Mouse (Mus musculus) thymus, postnatal 14 days (tissue): Measurements from ENCODE around the gene Hc.

Experiments
- DNase-seq: peaks from one replicate; pipeline ENCODE4 v3.0.0; 2021

Hc gene

DNA sequence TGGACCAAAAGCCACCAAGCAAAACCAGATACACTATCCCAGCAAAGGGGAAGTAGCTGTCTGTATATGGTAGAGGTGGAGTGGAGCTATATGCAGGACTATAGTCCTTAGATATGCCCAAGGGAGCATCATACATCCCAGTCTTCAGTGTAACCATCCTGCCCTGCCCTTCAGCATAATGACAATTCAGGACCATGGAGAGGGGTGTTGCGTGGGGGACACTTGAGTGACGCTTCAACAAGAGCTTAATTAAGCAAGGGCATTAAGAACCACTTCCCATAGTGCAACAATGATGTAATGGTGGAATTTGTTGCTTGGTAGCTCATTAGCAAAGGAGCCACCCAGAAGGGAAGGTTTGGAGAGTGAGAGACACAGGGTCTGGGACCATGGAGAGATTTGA lies 112.6 kb downstream of the Hc start:
- DNase-seq = no peak

DNA sequence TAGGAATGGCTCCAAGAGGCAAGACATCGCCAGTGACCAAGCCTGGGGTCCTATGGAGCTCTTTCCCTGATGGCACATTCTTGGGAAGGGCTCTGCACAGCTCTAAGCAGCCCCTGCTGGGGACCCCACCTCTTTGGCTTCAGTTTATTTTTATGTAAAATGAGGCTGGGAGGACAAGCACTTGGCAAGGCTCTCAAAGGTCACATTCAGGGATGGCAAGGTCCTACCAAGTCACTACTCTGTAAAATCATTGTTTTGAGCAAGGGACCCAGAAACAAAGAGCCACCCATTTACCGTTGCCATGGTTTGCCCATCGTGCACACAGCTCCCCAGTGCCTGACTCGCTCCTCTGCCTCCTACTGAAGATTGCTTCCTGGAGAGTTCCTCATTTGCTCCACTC lies 115.2 kb downstream of the Hc start:
- no peak for DNase-seq

- no peak for DNase-seq
These were observed 115.7 kb downstream of the Hc start for GRCm38 (mm10) chr2:34945580-34945979.

DNA sequence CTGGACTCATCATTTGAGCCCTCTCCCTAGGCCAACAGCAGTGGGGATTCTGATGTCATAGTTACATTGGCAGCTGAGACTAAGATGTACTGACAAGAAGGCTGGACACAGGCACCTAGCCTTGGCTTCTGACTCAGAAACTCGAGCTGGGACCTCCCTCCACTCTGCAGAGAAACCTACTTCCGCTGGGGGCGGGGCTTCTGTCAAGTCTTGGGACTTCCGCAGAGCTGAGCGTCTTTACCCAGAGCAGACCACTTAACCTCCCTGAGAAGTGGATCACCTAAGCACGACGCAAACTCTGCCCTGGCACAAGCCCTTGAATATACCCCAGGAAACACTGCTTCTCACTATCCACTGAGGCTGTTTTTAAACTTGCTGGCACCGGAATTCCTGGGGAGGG lies 116.5 kb downstream of the Hc start:
- DNase-seq = peak; percentile 95

GRCm38 (mm10) chr2:34943556-34944120 lies 117.6 kb downstream of the Hc start:
- DNase-seq = no peak

GRCm38 (mm10) chr2:34941061-34941675 lies 120.1 kb downstream of the Hc start:
- DNase-seq = no peak

DNA sequence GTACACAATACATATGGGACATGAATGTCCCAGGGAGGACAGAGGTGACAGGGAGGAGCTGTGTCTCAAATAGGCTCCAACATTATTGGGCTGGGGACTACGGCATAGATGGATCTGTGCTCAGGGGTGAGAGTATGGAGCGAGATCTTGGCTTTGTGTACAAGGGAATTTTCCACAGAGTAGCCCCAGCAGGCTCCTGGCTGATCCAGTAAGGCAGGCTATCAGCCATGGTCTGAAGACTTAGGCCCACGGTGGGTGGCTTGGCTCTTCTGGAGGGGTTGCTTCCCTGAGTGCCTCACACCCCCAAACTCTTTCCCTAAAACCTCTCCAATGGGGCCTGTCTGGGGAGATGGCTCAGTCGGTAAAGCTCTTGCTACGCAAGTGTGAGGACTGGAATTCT lies 121.0 kb downstream of the Hc start:
- no peak for DNase-seq

DNA sequence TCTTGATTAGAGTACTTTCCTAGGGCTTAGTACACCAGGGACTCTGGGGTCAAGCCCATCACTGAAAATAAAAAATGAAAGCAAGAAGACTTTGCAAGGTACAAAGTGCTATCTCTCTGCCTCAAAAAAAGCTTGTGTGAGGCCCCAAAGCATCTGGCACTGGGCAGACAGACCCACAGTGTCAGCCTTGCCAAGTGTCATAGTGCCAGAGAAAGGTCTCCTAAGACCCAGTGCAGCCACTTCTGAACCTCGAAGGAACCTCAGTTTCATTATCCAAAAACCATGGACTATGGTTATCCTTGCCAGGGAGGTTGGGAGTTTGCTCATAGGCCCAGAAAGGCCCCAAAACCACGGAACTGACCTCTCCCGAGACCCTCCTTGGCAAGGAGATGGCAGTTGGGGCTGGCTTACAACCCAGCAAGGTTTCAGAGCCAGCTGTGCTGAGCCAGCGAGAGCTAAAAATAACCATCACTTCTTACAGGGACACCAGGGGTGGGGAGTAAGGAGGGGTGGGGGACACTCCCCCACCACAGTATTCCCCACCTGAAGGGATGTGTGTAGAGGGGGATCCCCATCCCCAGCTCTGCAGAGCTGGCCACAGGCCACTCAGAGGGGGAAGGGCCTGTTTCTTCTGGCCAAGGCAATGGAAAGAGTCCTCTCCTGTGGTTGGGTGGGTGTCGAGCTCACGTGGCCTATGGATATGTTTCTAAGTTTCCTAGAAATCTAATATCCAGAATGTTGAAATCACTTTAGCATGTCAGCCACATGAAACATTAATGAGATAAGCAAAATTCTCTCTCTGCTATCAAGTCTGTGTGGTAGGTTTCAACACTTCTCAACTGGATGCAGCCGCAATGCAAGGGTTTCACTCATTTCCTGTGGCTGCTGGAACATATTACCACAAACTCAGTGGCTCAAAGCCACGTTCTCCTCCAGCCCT lies 122.7 kb downstream of the Hc start:
- DNase-seq = peak; percentile 65

DNA sequence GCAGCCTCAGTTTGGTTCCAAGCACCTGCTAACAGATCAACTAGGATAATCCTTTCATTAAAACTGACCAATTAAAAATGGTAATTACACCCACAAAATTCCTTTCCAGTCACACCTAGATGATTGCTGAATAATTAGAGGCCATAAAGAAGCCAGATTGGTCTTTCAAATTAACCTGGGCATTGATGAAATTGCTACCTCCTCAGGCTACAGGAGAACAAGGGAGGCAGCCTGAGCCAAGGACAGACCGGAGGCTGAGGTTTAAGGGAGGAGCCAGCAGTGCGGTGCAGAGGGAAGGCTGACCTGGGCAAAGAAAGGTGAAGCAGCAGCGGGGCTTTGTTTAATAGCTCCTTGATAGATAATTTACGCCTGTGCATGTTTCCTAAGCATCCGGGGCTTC lies 123.8 kb downstream of the Hc start:
- DNase-seq = no peak
